In genomic region chr9:57627191-57627590, GRCm38 (mm10) we compare ENCODE assay signal across 26 mouse cellular contexts. TPM values are rescaled to one million over a fixed set of nuclear protein-coding genes. Genes with fewer than 3 reads are reported as not detected.
"Had no signal": no experiment of that assay in that cellular context is flagged by ENCODE, and none has a peak within 500 bp of the region (broad histone marks: within the 10 kb centered on the region; RNA-seq: fewer than 3 reads in every experiment).

No protein-coding gene starts in this region.

- H3K27ac ChIP-seq: liver, embryonic 15.5 days; lung, embryonic 15.5 days; macrophage; midbrain, embryonic 15.5 days; neural tube, embryonic 13.5 days; neural tube, embryonic 15.5 days; stomach, embryonic 15.5 days; stomach, postnatal 0 days had no signal

- H3K9me3 ChIP-seq: liver, embryonic 15.5 days; lung, embryonic 15.5 days; midbrain, embryonic 13.5 days; midbrain, embryonic 15.5 days; neural tube, embryonic 13.5 days; neural tube, embryonic 15.5 days; stomach, embryonic 15.5 days had no signal

- H3K27me3 ChIP-seq: liver, embryonic 15.5 days; lung, embryonic 15.5 days; megakaryocyte, embryonic 14.5 days; midbrain, embryonic 13.5 days; midbrain, embryonic 15.5 days; neural tube, embryonic 13.5 days; neural tube, embryonic 15.5 days; stomach, embryonic 15.5 days had no signal

- H3K4me2 ChIP-seq: liver, embryonic 15.5 days; lung, embryonic 15.5 days; midbrain, embryonic 11.5 days; midbrain, embryonic 13.5 days; midbrain, embryonic 15.5 days; neural tube, embryonic 13.5 days; neural tube, embryonic 15.5 days; stomach, embryonic 15.5 days had no signal

- H3K9ac ChIP-seq: liver, embryonic 15.5 days; liver, postnatal 0 days; lung, embryonic 15.5 days; midbrain, embryonic 15.5 days; neural tube, embryonic 13.5 days; neural tube, embryonic 15.5 days; stomach, embryonic 15.5 days had no signal

- H3K4me1 ChIP-seq: lung, embryonic 15.5 days; midbrain, embryonic 15.5 days; neural tube, embryonic 13.5 days had no signal

- DNase-seq: liver, postnatal 0 days; lung, adult 2 months; lung, postnatal 14 days; lung, postnatal 36 days; retina, postnatal 1 day; right cerebral cortex, adult 18-20 months; right cerebral cortex, postnatal 25 days; right cerebral cortex, postnatal 4 days; thymus, adult 2 months; thymus, postnatal 14 days had no signal

- H3K4me3 ChIP-seq: liver, embryonic 15.5 days; lung, embryonic 15.5 days; megakaryocyte, embryonic 14.5 days; midbrain, embryonic 13.5 days; midbrain, embryonic 15.5 days; neural tube, embryonic 13.5 days; neural tube, embryonic 15.5 days; stomach, embryonic 15.5 days had no signal

- ATAC-seq: liver, postnatal 0 days; lung, postnatal 0 days; midbrain, embryonic 13.5 days; midbrain, embryonic 15.5 days had no signal

RNA-seq across cellular contexts. Expression of gene Lman1l, which starts 6.6 kb away (rescaled TPM):
- polyA plus RNA-seq: liver, embryonic 15.5 days; liver, postnatal 0 days; lung, embryonic 15.5 days; lung, postnatal 0 days; macrophage; midbrain, embryonic 13.5 days; midbrain, embryonic 15.5 days; midbrain, postnatal 0 days; neural tube, embryonic 11.5 days; neural tube, embryonic 13.5 days; neural tube, embryonic 15.5 days; small intestine, adult 2 months; stomach, embryonic 15.5 days; stomach, postnatal 0 days had no signal

RNA-seq across cellular contexts. Expression of gene Cplx3, which starts 21.1 kb away (rescaled TPM):
- polyA plus RNA-seq: liver, embryonic 15.5 days; liver, postnatal 0 days; lung, adult 2 months; lung, embryonic 15.5 days; lung, postnatal 0 days; macrophage; neural tube, embryonic 13.5 days; small intestine, adult 2 months; stomach, embryonic 15.5 days; stomach, postnatal 0 days; urinary bladder, adult 2 months had no signal

RNA-seq across cellular contexts. Expression of gene Cyp1a2, which starts 56.3 kb away (rescaled TPM):
- polyA plus RNA-seq: lung, embryonic 15.5 days; lung, postnatal 0 days; macrophage; midbrain, embryonic 11.5 days; midbrain, embryonic 13.5 days; midbrain, embryonic 15.5 days; midbrain, postnatal 0 days; neural tube, embryonic 11.5 days; neural tube, embryonic 13.5 days; neural tube, embryonic 15.5 days; small intestine, adult 2 months; stomach, embryonic 15.5 days; stomach, postnatal 0 days; urinary bladder, adult 2 months had no signal
